8 mouse cellular contexts compared by ENCODE assay signal in the genomic region with DNA sequence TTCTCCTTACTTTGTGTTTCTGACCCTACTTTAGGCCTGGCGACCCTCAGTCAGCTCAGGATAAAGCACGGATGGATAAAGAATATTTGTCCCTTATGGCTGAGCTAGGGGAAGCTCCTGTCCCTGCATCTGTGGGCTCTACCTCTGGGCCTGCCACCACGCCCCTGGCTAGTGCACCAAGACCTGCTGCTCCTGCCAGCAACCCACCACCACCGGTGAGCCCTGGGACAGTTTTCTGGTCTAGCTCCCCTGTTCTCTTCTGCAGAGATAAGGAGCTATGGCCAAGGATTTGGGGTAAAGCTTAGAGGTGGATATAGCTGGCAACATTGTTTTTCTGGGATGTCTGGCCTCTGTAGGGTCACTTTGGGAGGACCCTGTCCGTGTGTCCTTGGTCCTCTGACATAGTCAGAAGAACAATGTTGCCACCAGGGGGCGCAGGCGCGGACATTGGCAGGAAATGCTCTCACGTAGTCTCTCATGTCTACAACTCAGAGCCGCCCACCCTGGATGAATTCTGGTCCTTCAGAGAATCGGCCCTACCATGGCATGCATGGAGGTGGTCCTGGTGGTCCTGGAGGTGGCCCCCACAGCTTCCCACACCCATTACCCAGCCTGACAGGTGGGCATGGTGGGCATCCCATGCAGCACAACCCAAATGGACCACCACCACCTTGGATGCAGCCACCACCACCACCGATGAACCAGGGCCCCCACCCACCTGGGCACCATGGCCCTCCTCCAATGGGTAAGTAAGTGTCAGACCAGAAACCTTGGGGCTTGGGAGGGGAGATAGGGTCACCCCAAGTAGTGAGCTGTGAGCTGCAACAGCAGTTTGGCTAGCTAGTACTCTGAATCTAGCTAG. TPM values are rescaled to one million over a fixed set of nuclear protein-coding genes. Genes with fewer than 3 reads are reported as not detected.
DNase-seq lines count a peak whose midpoint lies in the region; ATAC-seq and TF ChIP-seq lines count a peak whose summit lies in the region.

No protein-coding gene starts in this region.

- H3K9me3 ChIP-seq in embryonic facial prominence, embryonic 14.5 days (ENCODE audit: control insufficient read depth, low read length), result no peaks in the 10 kb centered on the region
- no peaks in the 10 kb centered on the region for H3K9me3 ChIP-seq in heart, embryonic 14.5 days (ENCODE audit: control insufficient read depth, low read length)
- no peaks in the 10 kb centered on the region for H3K9me3 ChIP-seq in liver, embryonic 15.5 days (replicated peaks)
- no peaks in the 10 kb centered on the region for H3K9me3 ChIP-seq in neural tube, embryonic 14.5 days (ENCODE audit: control insufficient read depth, low read length)

- no peak overlapping the region for H3ac ChIP-seq in C2C12 (ENCODE audit: control insufficient read depth, insufficient read length, low read depth)

- peak; percentile 89 for DNase-seq in adrenal gland, postnatal 25 days
- peak; percentile 64 for DNase-seq in embryonic facial prominence, embryonic 14.5 days (ENCODE audit: low spot score)
- DNase-seq in kidney, postnatal 25 days, result peak; percentile 86 to 95
- DNase-seq in thymus, adult 2 months, result peak; percentile 83

- no peak for TF ChIP-seq POLR2A in thymus, adult 2 months (IDR thresholded peaks at IDR 0.05; ENCODE audit: control insufficient read depth, extremely low read depth, insufficient read depth, low read length, poor library complexity)

- H3K79me2 ChIP-seq in C2C12 (ENCODE audit: control insufficient read depth, insufficient read depth), result peaks cover 84% of the 10 kb centered on the region

- no peak overlapping the region for H3K4me3 ChIP-seq in C2C12 (ENCODE audit: insufficient read depth, poor library complexity, severe bottlenecking)
- H3K4me3 ChIP-seq in embryonic facial prominence, embryonic 14.5 days (ENCODE audit: low read depth, low read length), result no peak overlapping the region
- H3K4me3 ChIP-seq in heart, embryonic 14.5 days (ENCODE audit: control insufficient read depth in 1 of 2, insufficient read depth in 1 of 2, low read depth in 1 of 2, low read length in 2 of 2), result no peak overlapping the region
- no peak overlapping the region for H3K4me3 ChIP-seq in liver, embryonic 15.5 days (replicated peaks)
- H3K4me3 ChIP-seq in neural tube, embryonic 14.5 days (ENCODE audit: low read depth, low read length), result no peak overlapping the region
- no peak overlapping the region for H3K4me3 ChIP-seq in thymus, adult 2 months (ENCODE audit: control insufficient read depth, insufficient read depth, low read length)

- no peak for ATAC-seq in embryonic facial prominence, embryonic 14.5 days (ENCODE audit: low read depth)
- no peak for ATAC-seq in heart, embryonic 14.5 days (ENCODE audit: insufficient number of reproducible peaks, insufficient read depth, low FRiP score, low read depth)
- 0 out of 2 replicates have a peak, but pooled peaks have one; percentile 16 for ATAC-seq in liver, embryonic 15.5 days (ENCODE audit: insufficient read depth)
- ATAC-seq in neural tube, embryonic 14.5 days (ENCODE audit: low read depth), result peak; percentile 45; the same call in 1 of the 2 replicates

- no peaks in the 10 kb centered on the region for H3K27me3 ChIP-seq in C2C12 (ENCODE audit: control insufficient read depth, insufficient read depth, insufficient read length)
- H3K27me3 ChIP-seq in embryonic facial prominence, embryonic 14.5 days (replicated peaks; ENCODE audit: control insufficient read depth, insufficient read depth, low read length), result no peaks in the 10 kb centered on the region
- H3K27me3 ChIP-seq in heart, embryonic 14.5 days (ENCODE audit: control insufficient read depth, insufficient read depth, low read length), result no peaks in the 10 kb centered on the region
- no peaks in the 10 kb centered on the region for H3K27me3 ChIP-seq in liver, embryonic 15.5 days
- no peaks in the 10 kb centered on the region for H3K27me3 ChIP-seq in neural tube, embryonic 14.5 days (ENCODE audit: control insufficient read depth, insufficient read depth, low read length)
- H3K27me3 ChIP-seq in thymus, adult 2 months (ENCODE audit: control insufficient read depth, insufficient read depth, low read length), result no peaks in the 10 kb centered on the region

- TF ChIP-seq CTCF in C2C12 (IDR thresholded peaks at IDR 0.05; ENCODE audit: control insufficient read depth, insufficient read depth, insufficient read length), result peak; percentile 40
- TF ChIP-seq CTCF in thymus, adult 2 months (IDR thresholded peaks at IDR 0.05; ENCODE audit: borderline replicate concordance, control insufficient read depth, extremely low read depth, insufficient read depth, low read length, poor library complexity), result peak; percentile 85

- H3K4me1 ChIP-seq in embryonic facial prominence, embryonic 14.5 days (ENCODE audit: control insufficient read depth, insufficient read depth, low read length), result no peaks in the 10 kb centered on the region
- peaks cover 6 to 19% of the 10 kb centered on the region in 2 experiments for H3K4me1 ChIP-seq in heart, embryonic 14.5 days (ENCODE audit: control insufficient read depth in 2 of 2, insufficient read depth in 2 of 2, low read length in 2 of 2)
- no peaks in the 10 kb centered on the region for H3K4me1 ChIP-seq in liver, embryonic 15.5 days (replicated peaks)
- H3K4me1 ChIP-seq in neural tube, embryonic 14.5 days (ENCODE audit: control insufficient read depth, insufficient read depth, low read length), result no peaks in the 10 kb centered on the region
- H3K4me1 ChIP-seq in thymus, adult 2 months (replicated peaks; ENCODE audit: control insufficient read depth, insufficient read depth, low read length), result no peaks in the 10 kb centered on the region; the same call in 1 of the 2 replicates

- no peak overlapping the region for H3K27ac ChIP-seq in embryonic facial prominence, embryonic 14.5 days (replicated peaks; ENCODE audit: low read depth, low read length)
- H3K27ac ChIP-seq in heart, embryonic 14.5 days (replicated peaks in 1 of 2; ENCODE audit: control insufficient read depth in 1 of 2, insufficient read depth in 1 of 2, low read depth in 2 of 2, low read length in 2 of 2), result peak overlapping the region in 1 of 2 experiments; percentile 44; a peak in 2 of 4 replicates
- H3K27ac ChIP-seq in liver, embryonic 15.5 days (replicated peaks), result no peak overlapping the region
- H3K27ac ChIP-seq in neural tube, embryonic 14.5 days (ENCODE audit: low read depth, low read length), result no peak overlapping the region
- no peak overlapping the region for H3K27ac ChIP-seq in thymus, adult 2 months (ENCODE audit: control insufficient read depth, insufficient read depth, low read length)

- H3K36me3 ChIP-seq in C2C12 (ENCODE audit: control insufficient read depth, insufficient read depth), result peaks cover 96% of the 10 kb centered on the region
- peaks cover 99% of the 10 kb centered on the region for H3K36me3 ChIP-seq in embryonic facial prominence, embryonic 14.5 days (ENCODE audit: control insufficient read depth, insufficient read depth, low read length)
- peaks cover 100% of the 10 kb centered on the region for H3K36me3 ChIP-seq in heart, embryonic 14.5 days (ENCODE audit: control insufficient read depth, insufficient read depth, low read length)
- H3K36me3 ChIP-seq in liver, embryonic 15.5 days (replicated peaks), result peaks cover 99% of the 10 kb centered on the region
- peaks cover 86% of the 10 kb centered on the region for H3K36me3 ChIP-seq in neural tube, embryonic 14.5 days (ENCODE audit: control insufficient read depth, insufficient read depth, low read length)
- peaks cover 96% of the 10 kb centered on the region for H3K36me3 ChIP-seq in thymus, adult 2 months (ENCODE audit: control insufficient read depth, insufficient read depth, low read length)

- peaks cover 42% of the 10 kb centered on the region for H3K79me3 ChIP-seq in C2C12 (ENCODE audit: low read depth)

- no peak overlapping the region for H3K9ac ChIP-seq in embryonic facial prominence, embryonic 14.5 days (ENCODE audit: low read depth, low read length)
- 0 out of 2 replicates have a peak overlapping the region, but pooled peaks have one; percentile 23 for H3K9ac ChIP-seq in heart, embryonic 14.5 days (ENCODE audit: low read length)
- H3K9ac ChIP-seq in liver, embryonic 15.5 days, result no peak overlapping the region
- H3K9ac ChIP-seq in neural tube, embryonic 14.5 days (replicated peaks; ENCODE audit: low read depth, low read length), result no peak overlapping the region

- no peak overlapping the region for H3K4me2 ChIP-seq in embryonic facial prominence, embryonic 14.5 days (ENCODE audit: low read depth, low read length)
- H3K4me2 ChIP-seq in heart, embryonic 14.5 days (ENCODE audit: low read length), result no peak overlapping the region
- no peak overlapping the region for H3K4me2 ChIP-seq in liver, embryonic 15.5 days
- H3K4me2 ChIP-seq in neural tube, embryonic 14.5 days (ENCODE audit: low read depth, low read length), result no peak overlapping the region

- 69% methylated on average over 12 of the region's 12 CpGs for WGBS in embryonic facial prominence, embryonic 14.5 days
- 63% methylated on average over 12 of the region's 12 CpGs for WGBS in heart, embryonic 14.5 days
- WGBS in liver, embryonic 15.5 days (ENCODE audit: insufficient replicate concordance), result 60% methylated on average over 12 of the region's 12 CpGs
- 73% methylated on average over 12 of the region's 12 CpGs for WGBS in neural tube, embryonic 14.5 days
- 54% methylated on average over 12 of the region's 12 CpGs for WGBS in thymus, adult 2 months

RNA-seq across cellular contexts. Expression of gene Sf1, which starts 10.3 kb away (rescaled TPM):
- polyA plus RNA-seq in C2C12 (2012; fragmentation: generic; extraction: Trizol), result 138 TPM
- 211 and 245 TPM in 2 replicates for total RNA-seq in adrenal gland, postnatal 25 days (2021)
- 135 and 140 TPM in 2 replicates for polyA plus RNA-seq in embryonic facial prominence, embryonic 14.5 days (2014; fragmentation: Nextera tagmentation; extraction: Ambion mirVana)
- polyA plus RNA-seq in heart, embryonic 14.5 days (2014; fragmentation: Nextera tagmentation; extraction: Ambion mirVana), result 86.9 and 93.1 TPM in 2 replicates
- 64.3 and 68.8 TPM in 2 replicates for polyA plus RNA-seq in liver, embryonic 15.5 days (2015; fragmentation: Nextera tagmentation; extraction: Ambion mirVana)
- polyA plus RNA-seq in neural tube, embryonic 14.5 days (2014; fragmentation: Nextera tagmentation; extraction: Ambion mirVana), result 91.7 and 112 TPM in 2 replicates
- 365 and 553 TPM in 2 replicates for polyA plus RNA-seq in thymus, adult 2 months (2012; rRNA removed)

RNA-seq across cellular contexts. Expression of gene Pygm, which starts 10.4 kb away (rescaled TPM):
- polyA plus RNA-seq in C2C12 (2012; fragmentation: generic; extraction: Trizol), result 1.2 TPM
- 61.6 and 85.9 TPM in 2 replicates for total RNA-seq in adrenal gland, postnatal 25 days (2021)
- 49.5 and 84.3 TPM in 2 replicates for polyA plus RNA-seq in embryonic facial prominence, embryonic 14.5 days (2014; fragmentation: Nextera tagmentation; extraction: Ambion mirVana)
- 225 and 226 TPM in 2 replicates for polyA plus RNA-seq in heart, embryonic 14.5 days (2014; fragmentation: Nextera tagmentation; extraction: Ambion mirVana)
- polyA plus RNA-seq in liver, embryonic 15.5 days (2015; fragmentation: Nextera tagmentation; extraction: Ambion mirVana), result 6.4 and 9.2 TPM in 2 replicates
- polyA plus RNA-seq in neural tube, embryonic 14.5 days (2014; fragmentation: Nextera tagmentation; extraction: Ambion mirVana), result 4.3 and 4.4 TPM in 2 replicates
- polyA plus RNA-seq in thymus, adult 2 months (2012; rRNA removed), result 6.5 and 41.6 TPM in 2 replicates

RNA-seq across cellular contexts. Expression of gene Rasgrp2, which starts 25.4 kb away (rescaled TPM):
- polyA plus RNA-seq in C2C12 (2012; fragmentation: generic; extraction: Trizol), result 0.71 TPM
- total RNA-seq in adrenal gland, postnatal 25 days (2021), result 37.6 and 39.5 TPM in 2 replicates
- 36.2 and 48.2 TPM in 2 replicates for polyA plus RNA-seq in embryonic facial prominence, embryonic 14.5 days (2014; fragmentation: Nextera tagmentation; extraction: Ambion mirVana)
- polyA plus RNA-seq in heart, embryonic 14.5 days (2014; fragmentation: Nextera tagmentation; extraction: Ambion mirVana), result 44.8 and 48.9 TPM in 2 replicates
- 81.3 and 88.4 TPM in 2 replicates for polyA plus RNA-seq in liver, embryonic 15.5 days (2015; fragmentation: Nextera tagmentation; extraction: Ambion mirVana)
- 81.6 and 130 TPM in 2 replicates for polyA plus RNA-seq in neural tube, embryonic 14.5 days (2014; fragmentation: Nextera tagmentation; extraction: Ambion mirVana)
- polyA plus RNA-seq in thymus, adult 2 months (2012; rRNA removed), result 558 and 561 TPM in 2 replicates

RNA-seq across cellular contexts. Expression of gene Map4k2, which starts 32.8 kb away (rescaled TPM):
- polyA plus RNA-seq in C2C12 (2012; fragmentation: generic; extraction: Trizol), result 10.2 TPM
- total RNA-seq in adrenal gland, postnatal 25 days (2021), result 44.7 and 56.3 TPM in 2 replicates
- 9.8 and 9.9 TPM in 2 replicates for polyA plus RNA-seq in embryonic facial prominence, embryonic 14.5 days (2014; fragmentation: Nextera tagmentation; extraction: Ambion mirVana)
- 9.0 and 13.0 TPM in 2 replicates for polyA plus RNA-seq in heart, embryonic 14.5 days (2014; fragmentation: Nextera tagmentation; extraction: Ambion mirVana)
- polyA plus RNA-seq in liver, embryonic 15.5 days (2015; fragmentation: Nextera tagmentation; extraction: Ambion mirVana), result 7.7 and 9.1 TPM in 2 replicates
- polyA plus RNA-seq in neural tube, embryonic 14.5 days (2014; fragmentation: Nextera tagmentation; extraction: Ambion mirVana), result 13.3 and 15.8 TPM in 2 replicates
- polyA plus RNA-seq in thymus, adult 2 months (2012; rRNA removed), result 1,004 and 1,040 TPM in 2 replicates

RNA-seq across cellular contexts. Expression of gene Men1, which starts 39.0 kb away (rescaled TPM):
- 51.0 TPM for polyA plus RNA-seq in C2C12 (2012; fragmentation: generic; extraction: Trizol)
- 60.1 and 69.7 TPM in 2 replicates for total RNA-seq in adrenal gland, postnatal 25 days (2021)
- 54.2 and 61.5 TPM in 2 replicates for polyA plus RNA-seq in embryonic facial prominence, embryonic 14.5 days (2014; fragmentation: Nextera tagmentation; extraction: Ambion mirVana)
- polyA plus RNA-seq in heart, embryonic 14.5 days (2014; fragmentation: Nextera tagmentation; extraction: Ambion mirVana), result 23.3 and 24.1 TPM in 2 replicates
- 25.1 and 25.4 TPM in 2 replicates for polyA plus RNA-seq in liver, embryonic 15.5 days (2015; fragmentation: Nextera tagmentation; extraction: Ambion mirVana)
- 36.8 and 43.9 TPM in 2 replicates for polyA plus RNA-seq in neural tube, embryonic 14.5 days (2014; fragmentation: Nextera tagmentation; extraction: Ambion mirVana)
- polyA plus RNA-seq in thymus, adult 2 months (2012; rRNA removed), result 141 and 143 TPM in 2 replicates

Comparison
In these comparisons a context has a peak if more than half of its experiments do, and no peak if none do; other contexts are left out.
1. ATAC-seq: peak in liver, embryonic 15.5 days (single experiment) and neural tube, embryonic 14.5 days (single experiment); none in embryonic facial prominence, embryonic 14.5 days (single experiment) and heart, embryonic 14.5 days (single experiment).
2. RNA of gene Rasgrp2, which starts 25.4 kb away (polyA plus RNA-seq): 558 to 561 TPM in thymus, adult 2 months, 81.6 to 130 TPM in neural tube, embryonic 14.5 days, 81.3 to 88.4 TPM in liver, embryonic 15.5 days, 36.2 to 48.2 TPM in embryonic facial prominence, embryonic 14.5 days and 44.8 to 48.9 TPM in heart, embryonic 14.5 days; 0.71 TPM in C2C12 (single experiment); every median in the first group is over 10 times any median in the second.
3. Peak in every context shown above with its lines, with median percentiles within 50 percentile points of each other: DNase-seq.